Mouse (Mus musculus) myocyte (in vitro differentiated cells): ENCODE measurements around the gene Aldh16a1. TPM values are rescaled to one million over a fixed set of nuclear protein-coding genes. Genes with fewer than 3 reads are reported as not detected.
"Not testable (repeated sequence)": the region's sequence is repeated elsewhere in the genome, so short reads cannot be mapped to it uniquely, and the experiment has no call there.

ENCODE experiments used
- H3K27me3 ChIP-seq: one replicate; pipeline ENCODE4 v1.6.1; 2011; ENCODE audit not compliant: control insufficient read depth, insufficient read depth, insufficient read length
- H3K36me3 ChIP-seq: one replicate; pipeline ENCODE4 v1.6.1; 2011; ENCODE audit not compliant: control insufficient read depth, insufficient read depth
- H3K4me2 ChIP-seq: one replicate; pipeline ENCODE4 v1.6.1; 2011; ENCODE audit warnings: low read depth, control low read depth
- H3K4me3 ChIP-seq: one replicate; pipeline ENCODE4 v1.5.1; 2011; ENCODE audit warnings: mild to moderate bottlenecking, control low read depth, moderate library complexity
- H3K79me2 ChIP-seq: one replicate; pipeline ENCODE4 v1.6.1; 2011; ENCODE audit not compliant: control insufficient read depth, insufficient read depth
- H3ac ChIP-seq: one replicate; pipeline ENCODE4 v1.6.1; 2011; ENCODE audit not compliant: control insufficient read depth, insufficient read length
- CEBPB ChIP-seq: IDR thresholded peaks from 2 replicates; pipeline ENCODE4 v1.6.1; 2011; ENCODE audit warnings: mild to moderate bottlenecking, moderate library complexity; ENCODE audit not compliant: poor library complexity, insufficient read depth, severe bottlenecking
- E2F4 ChIP-seq: IDR thresholded peaks from one replicate; pipeline ENCODE4 v1.6.1; 2011; ENCODE audit warnings: mild to moderate bottlenecking, control low read depth, moderate library complexity; ENCODE audit not compliant: insufficient read depth
- MAX ChIP-seq: IDR thresholded peaks from one replicate; pipeline ENCODE4 v1.6.1; 2011; ENCODE audit warnings: low read depth, mild to moderate bottlenecking, control low read depth
- MYOD1 ChIP-seq, 3 experiments: IDR thresholded peaks; one replicate each; pipeline ENCODE4 v1.6.1; 2011; ENCODE audit warnings: control low read depth in 2 of 3, low read depth in 2 of 3, mild to moderate bottlenecking in 2 of 3, moderate library complexity in 1 of 3; ENCODE audit not compliant: insufficient read length in 2 of 3, control insufficient read depth in 1 of 3
- MYOG ChIP-seq, 3 experiments: IDR thresholded peaks; one replicate each; pipeline ENCODE4 v1.6.1; 2011; ENCODE audit warnings: control low read depth in 2 of 3, low read depth in 2 of 3, mild to moderate bottlenecking in 2 of 3; ENCODE audit not compliant: insufficient read length in 2 of 3, control insufficient read depth in 1 of 3, insufficient read depth in 1 of 3
- POLR2A ChIP-seq: IDR thresholded peaks from one replicate; pipeline ENCODE4 v1.6.1; 2011; ENCODE audit warnings: low read depth, mild to moderate bottlenecking, control low read depth, moderate library complexity; ENCODE audit not compliant: insufficient read length
- POLR2AphosphoS2 ChIP-seq: IDR thresholded peaks from one replicate; pipeline ENCODE4 v1.6.1; 2011; ENCODE audit warnings: low read depth, control low read depth; ENCODE audit not compliant: insufficient read length
- REST ChIP-seq: IDR thresholded peaks from one replicate; pipeline ENCODE4 v1.6.1; 2011; ENCODE audit warnings: mild to moderate bottlenecking, control low read depth, moderate library complexity; ENCODE audit not compliant: insufficient read depth, insufficient read length
- SRF ChIP-seq: IDR thresholded peaks from one replicate; pipeline ENCODE4 v1.6.1; 2011; ENCODE audit warnings: low read depth; ENCODE audit not compliant: control insufficient read depth, insufficient read length
- TCF12 ChIP-seq: IDR thresholded peaks from one replicate; pipeline ENCODE4 v1.6.1; 2011; ENCODE audit warnings: mild to moderate bottlenecking, control low read depth; ENCODE audit not compliant: poor library complexity, insufficient read depth, severe bottlenecking
- TCF3 ChIP-seq: IDR thresholded peaks from one replicate; pipeline ENCODE4 v1.6.1; 2011; ENCODE audit warnings: low read depth, control low read depth; ENCODE audit not compliant: insufficient read length
- USF1 ChIP-seq: IDR thresholded peaks from one replicate; pipeline ENCODE4 v1.6.1; 2011; ENCODE audit warnings: low read depth, mild to moderate bottlenecking, control low read depth, moderate library complexity
- polyA plus RNA-seq: library from polyadenylated mRNA; unstranded; fragments of >200 nt; fragmentation: generic; extraction: Trizol; gene quantifications from one replicate; pipeline ENCODE4 v1.2.1, GENCODE M21; 2012; ENCODE audit warnings: missing spikeins

Aldh16a1 gene
- polyA plus RNA-seq, 1 experiment, result 29.0 TPM

DNA sequence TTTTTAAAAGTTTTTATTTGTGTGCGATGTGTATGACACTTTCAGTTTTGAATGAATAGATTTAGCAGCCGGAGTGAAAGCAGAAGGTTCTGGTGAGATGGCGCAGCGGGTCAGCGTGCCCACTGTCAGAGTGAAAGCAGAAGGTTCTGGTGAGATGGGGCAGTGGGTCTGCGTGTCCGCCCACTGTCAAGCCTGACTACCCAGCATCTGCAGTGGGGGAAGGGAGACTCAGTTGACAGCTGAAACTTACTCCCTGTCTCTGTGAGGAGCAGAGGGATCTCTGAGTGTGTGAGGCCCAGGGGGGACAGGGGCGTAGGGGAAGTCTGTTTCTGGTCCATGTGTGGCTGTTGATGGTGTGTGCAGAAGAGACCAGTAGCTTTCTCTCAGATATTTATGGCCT is 36.8 kb downstream of the Aldh16a1 start:
- H3K79me2 ChIP-seq, result peaks cover under 1% of the 10 kb centered on the region
- H3K36me3 ChIP-seq, result peaks cover 33% of the 10 kb centered on the region
- no peak overlapping the region for H3K4me3 ChIP-seq
- no peaks in the 10 kb centered on the region for H3K27me3 ChIP-seq
- H3ac ChIP-seq, result no peak overlapping the region
- no peak overlapping the region for H3K4me2 ChIP-seq
- TF ChIP-seq REST, result no peak
- no peak for TF ChIP-seq MYOG (IDR thresholded peaks at IDR 0.05; ENCODE audit: control insufficient read depth in 1 of 3, insufficient read depth in 1 of 3, insufficient read length in 2 of 3, low read depth in 2 of 3)
- no peak for TF ChIP-seq TCF12
- no peak for TF ChIP-seq E2F4
- TF ChIP-seq MAX, result no peak
- TF ChIP-seq POLR2AphosphoS2, result no peak
- no peak for TF ChIP-seq POLR2A
- TF ChIP-seq CEBPB, result no peak
- TF ChIP-seq TCF3, result no peak
- TF ChIP-seq USF1, result no peak
- TF ChIP-seq MYOD1 (IDR thresholded peaks at IDR 0.05; ENCODE audit: control insufficient read depth in 1 of 3, insufficient read length in 2 of 3, low read depth in 2 of 3), result no peak
- no peak for TF ChIP-seq SRF

DNA sequence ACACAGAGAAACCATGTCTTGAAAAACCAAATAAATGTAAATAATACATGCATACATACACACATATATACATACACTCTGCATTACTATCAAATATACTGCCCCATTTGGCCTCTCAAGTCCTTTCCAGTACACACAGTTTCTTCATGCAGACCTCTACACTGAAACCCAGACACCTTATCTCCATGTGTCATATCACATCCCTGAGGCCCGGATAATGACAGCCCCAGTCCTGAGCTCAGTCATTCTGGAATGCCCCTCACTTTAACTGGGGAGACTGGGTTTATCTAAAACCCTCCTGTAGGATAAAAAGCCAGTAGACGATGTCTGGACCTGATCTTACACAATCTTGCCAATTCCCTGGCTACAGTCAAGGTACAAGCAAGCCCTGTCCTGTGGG is 40.9 kb downstream of the Aldh16a1 start:
- no peak overlapping the region for H3K4me3 ChIP-seq
- H3K79me2 ChIP-seq, result no peaks in the 10 kb centered on the region
- TF ChIP-seq USF1, result no peak
- TF ChIP-seq MAX, result no peak
- no peak for TF ChIP-seq TCF3
- no peak for TF ChIP-seq REST
- no peak for TF ChIP-seq CEBPB
- TF ChIP-seq SRF, result no peak
- H3K36me3 ChIP-seq, result peaks cover 6% of the 10 kb centered on the region
- no peak overlapping the region for H3K4me2 ChIP-seq
- no peaks in the 10 kb centered on the region for H3K27me3 ChIP-seq
- no peak overlapping the region for H3ac ChIP-seq

DNA sequence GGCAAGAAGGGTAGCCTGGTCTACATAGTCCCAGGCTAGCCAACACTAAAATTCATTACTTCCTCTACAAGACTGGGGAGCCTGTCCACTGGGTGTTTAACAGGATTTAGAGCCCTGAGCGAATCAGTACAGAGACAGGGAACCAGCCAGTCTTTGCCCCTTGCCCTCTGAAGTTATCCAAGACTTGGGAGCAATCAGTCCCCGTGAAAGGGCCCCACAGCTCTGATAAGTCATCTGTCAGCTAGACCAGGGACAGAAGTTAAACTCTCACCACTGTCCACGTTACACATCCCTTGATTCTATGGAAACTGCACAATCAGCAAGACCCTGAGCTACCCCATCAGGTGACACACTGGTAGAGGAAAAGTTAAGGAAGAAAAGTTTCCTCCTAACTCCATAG is 41.9 kb downstream of the Aldh16a1 start:
- Histone ChIP-seq H3K36me3 (no peaks in the 10 kb centered on the region), H3K27me3 (no peaks in the 10 kb centered on the region), H3K4me3 (no peak overlapping the region), H3K4me2 (no peak overlapping the region), H3K79me2 (no peaks in the 10 kb centered on the region), H3ac (no peak overlapping the region)
- TF ChIP-seq E2F4, result no peak

DNA sequence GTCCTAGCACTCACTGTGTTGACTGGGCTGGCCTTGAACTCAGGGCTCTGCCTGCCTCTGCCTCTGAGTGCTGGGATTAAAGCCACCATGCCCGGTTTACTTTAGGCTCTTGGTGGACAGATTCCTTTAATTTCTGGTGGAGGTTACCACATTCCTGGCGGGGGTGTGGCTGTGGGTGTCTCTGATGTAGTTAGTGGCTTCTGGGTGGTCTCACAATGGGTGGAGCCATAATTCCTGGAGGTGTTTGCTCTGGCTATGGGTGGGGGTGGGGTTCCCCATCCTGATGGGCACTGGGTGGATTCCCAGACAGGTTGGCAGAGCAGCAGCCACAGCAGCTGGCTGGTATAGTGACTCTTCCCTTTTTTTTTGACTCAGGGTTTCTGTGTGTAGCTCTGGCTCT is 42.4 kb downstream of the Aldh16a1 start:
- no peak overlapping the region for H3K4me2 ChIP-seq
- TF ChIP-seq TCF3 (no peak), MYOG (IDR thresholded peaks at IDR 0.05; ENCODE audit: control insufficient read depth in 1 of 3, insufficient read depth in 1 of 3, insufficient read length in 2 of 3, low read depth in 2 of 3) (peak in 1 of 3 experiments; percentile 26), E2F4 (no peak), TCF12 (no peak), CEBPB (no peak), SRF (no peak), USF1 (no peak), POLR2AphosphoS2 (no peak), REST (no peak), MAX (no peak), POLR2A (no peak), MYOD1 (IDR thresholded peaks at IDR 0.05; ENCODE audit: control insufficient read depth in 1 of 3, insufficient read length in 2 of 3, low read depth in 2 of 3) (peak in 1 of 3 experiments; percentile 30)

DNA sequence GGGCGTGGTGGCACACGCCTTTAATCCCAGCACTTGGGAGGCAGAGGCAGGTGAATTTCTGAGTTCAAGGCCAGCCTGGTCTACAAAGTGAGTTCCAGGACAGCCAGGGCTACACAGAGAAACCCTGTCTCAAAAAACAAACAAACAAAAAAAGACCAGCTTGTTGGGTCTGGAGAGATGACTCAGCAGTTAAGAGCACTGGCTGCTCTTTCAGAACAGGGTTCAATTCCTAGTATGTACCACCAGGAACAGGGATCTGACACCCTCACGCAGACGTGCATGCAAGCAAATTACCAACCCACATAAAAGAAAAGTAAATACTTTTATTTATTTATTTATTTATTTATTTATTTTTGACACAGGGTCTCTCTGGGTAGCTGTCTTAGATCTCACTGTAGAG is 44.3 kb downstream of the Aldh16a1 start:
- H3K4me2 ChIP-seq, H3K36me3 ChIP-seq, H3ac ChIP-seq, H3K79me2 ChIP-seq, H3K4me3 ChIP-seq, H3K27me3 ChIP-seq: not testable (repeated sequence)

More for the DNA sequence above, 42.4 kb downstream of the Aldh16a1 start:
- Histone ChIP-seq H3K36me3 (no peaks in the 10 kb centered on the region), H3K27me3 (no peaks in the 10 kb centered on the region), H3ac (no peak overlapping the region), H3K4me3 (no peak overlapping the region), H3K79me2 (no peaks in the 10 kb centered on the region)

DNA sequence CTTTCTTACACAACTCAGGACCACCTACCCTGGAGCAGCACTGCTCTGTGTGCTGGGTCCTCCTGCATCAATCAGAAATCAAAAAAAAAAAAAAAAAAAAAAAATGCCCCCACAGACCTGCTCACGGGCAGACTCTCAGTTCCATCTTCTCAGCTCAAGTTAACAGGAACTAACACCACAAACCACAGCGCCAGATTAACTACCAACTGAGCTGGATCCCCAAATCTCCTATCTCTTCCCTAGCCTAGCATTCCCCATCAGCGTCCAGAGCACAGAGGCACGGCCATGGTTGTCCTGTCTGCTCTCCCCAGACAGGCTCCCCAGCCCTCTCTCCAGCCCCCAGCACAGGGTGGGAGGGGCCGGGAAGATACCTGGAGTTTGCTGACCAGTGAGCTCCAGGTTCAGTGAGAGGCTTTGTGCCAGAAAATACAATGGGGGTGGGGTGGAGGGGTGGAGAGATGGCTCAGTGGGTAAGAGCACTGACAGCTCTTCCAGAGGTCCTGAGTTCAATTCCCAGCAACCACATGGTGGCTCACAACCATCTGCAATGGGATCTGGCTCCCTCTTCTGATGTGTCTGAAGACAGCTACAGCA is 47.2 kb downstream of the Aldh16a1 start:
- no peaks in the 10 kb centered on the region for H3K27me3 ChIP-seq
- no peak overlapping the region for H3ac ChIP-seq
- TF ChIP-seq E2F4 (no peak), MYOG (IDR thresholded peaks at IDR 0.05; ENCODE audit: control insufficient read depth in 1 of 3, insufficient read depth in 1 of 3, insufficient read length in 2 of 3, low read depth in 2 of 3) (no peak), MAX (no peak), MYOD1 (IDR thresholded peaks at IDR 0.05; ENCODE audit: control insufficient read depth in 1 of 3, insufficient read length in 2 of 3, low read depth in 2 of 3) (no peak), USF1 (no peak), TCF12 (no peak), POLR2A (no peak), TCF3 (no peak), REST (no peak), CEBPB (no peak), SRF (no peak), POLR2AphosphoS2 (no peak)
- no peak overlapping the region for H3K4me2 ChIP-seq
- H3K36me3 ChIP-seq, result no peaks in the 10 kb centered on the region
- no peaks in the 10 kb centered on the region for H3K79me2 ChIP-seq
- H3K4me3 ChIP-seq, result no peak overlapping the region
